Mouse (Mus musculus): ENCODE results near the gene Comt.
A peak's percentile ranks its signal among the peaks of the same experiment; 100 is the strongest.

Comt gene

DNA sequence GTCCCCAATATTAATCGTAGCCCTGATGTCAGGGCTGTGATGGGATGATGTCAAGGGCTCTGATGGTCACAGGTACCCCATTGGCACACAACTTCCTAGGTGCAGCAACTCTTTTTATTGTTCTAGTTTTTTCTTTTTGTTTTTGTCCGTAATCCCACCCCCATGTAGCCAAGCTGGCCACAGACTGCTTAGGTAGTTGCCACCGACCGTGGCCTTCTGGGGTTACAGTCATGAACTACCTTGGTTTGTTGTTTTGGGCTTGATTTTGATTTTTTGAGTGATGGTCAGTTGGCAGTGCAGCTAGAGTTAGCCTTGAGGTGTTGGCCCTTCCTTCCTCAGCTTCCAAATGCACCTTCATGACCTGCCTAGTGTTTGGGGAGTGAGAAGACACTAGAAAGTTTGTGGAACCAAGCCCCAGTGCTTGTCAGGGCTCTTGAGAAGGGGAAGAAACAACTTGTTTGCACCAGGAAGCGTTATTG, at the start of gene Comt:
Gene Comt (minus strand): TSS at position 51 of the 479 bp plus-strand sequence.
- DNase-seq (ENCODE audit: low spot score): no peak

GRCm38 (mm10) chr16:18474021-18474420, 47.4 kb upstream of the Comt start:
- no peak for DNase-seq (ENCODE audit: low spot score)

GRCm38 (mm10) chr16:18472976-18473375, 46.3 kb upstream of the Comt start:
- no peak for DNase-seq (ENCODE audit: low spot score)

- DNase-seq (ENCODE audit: low spot score): no peak
These were observed 45.8 kb upstream of the Comt start for GRCm38 (mm10) chr16:18472416-18472815.

GRCm38 (mm10) chr16:18471976-18472375, 45.3 kb upstream of the Comt start:
- no peak for DNase-seq (ENCODE audit: low spot score)

GRCm38 (mm10) chr16:18471381-18471955, 44.8 kb upstream of the Comt start:
- no peak for DNase-seq (ENCODE audit: low spot score)

DNA sequence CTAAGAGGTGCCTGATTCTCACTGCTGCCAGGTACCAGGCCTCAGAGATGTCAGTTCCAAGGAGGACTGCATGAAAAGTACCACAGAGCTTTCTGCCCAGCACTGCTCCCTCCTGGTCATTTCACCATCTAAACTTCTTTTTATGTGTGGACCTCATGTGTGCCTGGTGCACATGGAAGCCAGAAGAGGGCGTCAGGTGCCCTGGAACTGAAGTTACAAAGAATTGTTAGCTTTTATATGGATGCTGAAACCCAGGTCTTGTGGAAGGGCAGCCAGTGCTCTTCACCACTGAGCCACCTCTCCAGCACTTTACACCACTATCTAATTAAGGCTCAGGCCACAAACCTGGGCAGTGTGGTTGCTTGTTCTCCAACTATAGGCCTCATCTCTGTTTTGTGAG, 44.2 kb upstream of the Comt start:
- DNase-seq (ENCODE audit: low spot score): no peak

DNA sequence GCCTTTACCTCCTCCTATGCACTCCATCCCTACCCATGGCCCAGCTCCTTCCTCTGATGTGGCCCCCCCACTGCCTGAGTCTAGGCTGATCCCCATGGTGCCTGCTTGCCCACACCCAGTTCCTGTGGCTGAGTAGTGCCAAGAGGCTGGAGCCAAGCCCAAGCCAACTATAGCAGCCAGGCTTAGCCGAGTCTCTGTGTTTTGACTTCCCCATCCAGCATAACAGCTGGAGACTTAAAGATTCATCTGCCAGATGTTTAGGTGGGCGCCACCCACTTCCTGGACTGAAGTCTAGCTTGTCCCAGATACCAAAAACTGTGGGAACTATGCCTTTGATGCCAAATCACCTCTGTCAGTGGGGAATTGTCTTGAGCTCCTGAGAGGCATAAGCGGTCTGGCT, 37.6 kb upstream of the Comt start:
- peak; percentile 51 for DNase-seq (ENCODE audit: low spot score)

DNA sequence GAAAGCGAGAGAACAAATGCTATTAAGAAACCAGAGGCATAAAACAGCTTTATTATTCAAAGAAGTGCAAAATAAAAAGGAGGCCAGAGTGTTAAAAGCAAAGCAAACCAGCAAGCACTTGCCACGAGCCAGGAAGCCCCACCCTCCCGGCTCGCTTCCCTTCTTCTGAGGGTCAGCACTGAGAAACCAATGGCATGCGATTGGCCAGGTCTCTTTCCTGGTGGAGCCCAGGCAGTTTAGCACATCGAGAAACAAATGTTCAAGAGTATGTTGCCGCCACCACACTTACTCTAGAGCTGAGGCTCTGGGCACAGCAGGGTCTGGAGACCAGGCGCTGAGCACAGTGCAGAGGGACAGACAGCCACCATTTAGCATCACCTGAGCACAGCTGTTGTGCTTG, 35.9 kb upstream of the Comt start:
- peak; percentile 24 for DNase-seq (ENCODE audit: low spot score)

GRCm38 (mm10) chr16:18462031-18462430, 35.4 kb upstream of the Comt start:
- no peak for DNase-seq (ENCODE audit: low spot score)

DNA sequence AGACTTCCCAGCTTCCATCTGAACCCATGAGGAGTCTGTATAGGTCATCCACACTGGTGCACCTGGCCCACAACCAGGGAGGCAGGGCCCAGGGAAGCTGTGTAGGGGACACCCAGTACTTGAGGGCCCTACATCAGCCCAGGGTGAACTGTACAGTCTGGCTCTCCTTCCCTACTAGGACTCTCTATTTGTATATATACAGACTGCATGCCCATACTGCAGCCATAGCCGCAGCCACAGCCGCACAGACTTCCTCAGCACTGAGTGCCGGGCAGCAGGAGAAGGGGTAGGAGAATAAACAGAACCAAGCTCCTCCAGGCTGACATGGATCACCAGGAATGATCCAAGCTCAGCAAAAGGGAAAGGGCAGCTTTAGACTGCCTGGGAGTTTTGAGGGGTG, 34.2 kb upstream of the Comt start:
- no peak for DNase-seq (ENCODE audit: low spot score)

- DNase-seq (ENCODE audit: low spot score): peak; percentile 12
These were observed 33.3 kb upstream of the Comt start for GRCm38 (mm10) chr16:18459955-18460370.

- peak; percentile 39 for DNase-seq (ENCODE audit: low spot score)
These were observed 32.8 kb upstream of the Comt start for GRCm38 (mm10) chr16:18459335-18459954.

DNA sequence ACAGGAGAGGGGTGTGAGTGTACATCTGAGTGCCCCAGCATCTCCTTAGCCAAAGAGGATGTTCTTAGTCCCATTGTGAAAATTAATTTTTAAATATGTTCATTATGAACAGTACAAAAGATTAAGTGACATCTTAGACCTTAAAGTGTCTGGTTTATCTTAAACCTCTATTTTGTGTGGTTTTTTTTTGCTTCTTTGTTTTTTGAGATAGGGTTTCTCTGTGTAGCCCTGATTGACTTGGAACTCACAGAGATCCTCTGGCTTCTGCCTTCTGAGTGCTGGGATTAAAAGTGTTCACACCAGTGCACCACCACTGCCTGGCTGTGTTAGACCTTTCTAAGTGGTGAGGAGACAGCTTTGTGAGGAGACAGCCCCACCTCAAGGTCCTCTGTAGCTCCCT, 32.0 kb upstream of the Comt start:
- no peak for DNase-seq (ENCODE audit: low spot score)

GRCm38 (mm10) chr16:18455407-18455806, 28.8 kb upstream of the Comt start:
- no peak for DNase-seq (ENCODE audit: low spot score)

- no peak for DNase-seq (ENCODE audit: low spot score)
These were observed 27.2 kb upstream of the Comt start for GRCm38 (mm10) chr16:18453846-18454245.

- no peak for DNase-seq (ENCODE audit: low spot score)
These were observed 25.8 kb upstream of the Comt start for GRCm38 (mm10) chr16:18452361-18452862.

DNA sequence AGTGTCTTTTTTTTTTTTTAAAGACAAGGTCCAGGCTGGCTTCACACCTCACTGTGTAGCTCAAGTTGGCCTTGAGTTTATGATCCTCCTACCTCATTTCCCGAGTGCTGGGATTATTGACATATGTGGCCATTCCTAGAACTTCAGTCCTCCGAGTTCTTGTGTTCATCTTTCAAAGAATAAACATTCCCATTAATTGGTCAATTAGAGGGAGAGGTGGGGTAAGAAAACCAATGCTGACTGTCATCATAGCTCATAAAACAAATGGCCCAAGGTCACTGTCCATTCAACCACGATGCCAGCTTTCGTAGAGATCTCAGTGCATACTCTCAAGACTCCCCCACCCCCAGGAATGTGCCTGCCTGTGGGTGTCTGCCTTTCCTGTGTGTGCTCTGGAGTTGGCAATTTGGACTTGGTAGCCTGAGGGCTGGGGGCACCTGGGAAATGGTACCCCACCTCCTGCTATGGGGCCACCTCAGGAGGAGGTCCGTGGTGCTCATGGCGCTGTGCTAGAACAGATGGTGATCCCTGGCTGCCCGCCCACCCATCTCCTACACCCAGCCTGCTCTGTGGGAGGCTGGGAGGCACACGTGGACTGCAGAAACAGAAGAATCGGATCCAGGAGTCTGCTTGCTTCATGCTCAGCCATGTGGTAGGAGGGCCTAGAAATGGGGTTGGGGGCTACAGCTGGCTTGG, 25.0 kb upstream of the Comt start:
- no peak for DNase-seq (ENCODE audit: low spot score)

DNA sequence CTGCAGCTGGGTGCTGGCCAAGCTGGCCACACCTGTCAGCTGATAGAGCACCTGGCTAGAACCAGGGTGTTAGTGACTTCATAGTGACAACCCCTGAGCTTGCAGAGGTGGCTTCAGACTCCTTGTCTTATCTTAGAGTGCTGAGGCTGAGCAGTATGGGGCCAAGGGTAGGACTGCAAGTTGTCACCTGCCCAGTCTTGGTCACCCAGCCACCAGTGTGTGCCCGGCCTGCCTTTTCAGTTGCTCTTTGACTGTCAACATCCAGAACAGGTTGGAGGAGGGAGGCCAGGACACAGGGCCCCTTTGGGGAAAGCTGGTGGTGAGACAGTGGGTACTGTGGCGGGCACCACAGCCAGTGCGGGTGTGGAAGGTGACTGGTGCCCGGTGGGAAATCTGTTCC, 22.4 kb upstream of the Comt start:
- no peak for DNase-seq (ENCODE audit: low spot score)

DNA sequence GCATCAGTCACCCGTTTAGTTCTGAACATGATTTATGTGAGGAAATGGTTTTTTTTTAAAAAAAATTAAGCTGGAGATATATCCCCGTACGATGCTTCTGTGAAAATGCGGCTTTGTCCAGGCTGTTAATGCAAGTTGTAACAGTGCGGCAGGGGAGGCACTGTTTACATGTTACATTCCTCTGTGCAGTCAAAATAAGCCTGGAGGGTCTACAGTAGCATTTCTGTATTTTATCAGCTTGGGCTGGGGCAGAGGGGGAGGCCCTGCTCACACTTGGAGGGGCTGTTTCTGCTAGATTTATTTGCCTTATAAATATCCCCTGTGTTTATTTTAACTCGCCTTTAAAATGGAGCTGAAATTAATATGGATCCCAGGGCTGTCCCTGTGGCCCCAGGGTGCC, 21.5 kb upstream of the Comt start:
- no peak for DNase-seq (ENCODE audit: low spot score)

DNA sequence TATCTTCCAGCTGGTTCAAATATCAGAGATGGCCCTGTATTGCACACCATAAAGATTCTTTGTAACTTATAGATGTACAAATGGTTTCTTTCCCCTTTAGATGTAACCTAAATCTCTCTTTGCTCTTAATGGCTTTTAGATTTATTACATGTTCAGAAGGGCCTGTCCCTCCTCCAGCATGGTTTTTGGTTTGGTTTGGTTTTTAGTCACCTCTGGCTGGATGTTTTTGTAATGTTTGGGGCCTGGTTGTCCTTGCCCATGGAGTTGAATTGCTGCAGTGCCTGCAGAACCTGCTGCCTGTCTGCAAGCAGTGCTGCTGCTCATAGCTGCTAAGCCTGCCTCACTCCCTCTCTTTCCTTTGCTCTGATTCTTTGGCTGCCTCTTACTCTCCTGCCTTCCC, 20.6 kb upstream of the Comt start:
- DNase-seq (ENCODE audit: low spot score): no peak

- peak; percentile 92 for DNase-seq (ENCODE audit: low spot score)
These were observed 16.8 kb upstream of the Comt start for GRCm38 (mm10) chr16:18443385-18443841.

- DNase-seq (ENCODE audit: low spot score): no peak
These were observed 9.5 kb upstream of the Comt start for GRCm38 (mm10) chr16:18436128-18436527.
